Mouse (Mus musculus) E14TG2a.4 (cell line): ENCODE results near the gene Fam83e.

Experiments
- H3K27me3 ChIP-seq: 2 replicates; pipeline ENCODE4 v1.6.1; 2014; ENCODE audit warnings: low read length, control low read depth; ENCODE audit not compliant: insufficient read depth
- H3K36me3 ChIP-seq: 2 replicates; pipeline ENCODE4 v1.6.1; 2014; ENCODE audit warnings: low read length, control low read depth; ENCODE audit not compliant: insufficient read depth
- H3K4me1 ChIP-seq: replicated peaks from 2 replicates; pipeline ENCODE4 v1.6.1; 2014; ENCODE audit warnings: low read depth, low read length, control low read depth
- H3K4me3 ChIP-seq: replicated peaks from 2 replicates; pipeline ENCODE4 v1.5.1; 2014; ENCODE audit warnings: mild to moderate bottlenecking, low read length
- H3K9me3 ChIP-seq: 2 replicates; pipeline ENCODE4 v1.6.1; 2014; ENCODE audit warnings: low read length, control low read depth
- CTCF ChIP-seq: conservative IDR thresholded peaks from 2 replicates; pipeline ENCODE4 v1.5.1; 2014; ENCODE audit warnings: low read length
- NANOG ChIP-seq: IDR thresholded peaks from 2 replicates; pipeline ENCODE4 v1.6.1; 2014; ENCODE audit warnings: borderline replicate concordance, low read length, mixed read lengths
- POU5F1 ChIP-seq: IDR thresholded peaks from 2 replicates; pipeline ENCODE4 v1.6.1; 2014; ENCODE audit warnings: low read length, borderline replicate concordance

The Fam83e gene

GRCm38 (mm10) chr7:45726419-45726818, 5.4 kb downstream of the Fam83e start:
- Histone ChIP-seq H3K36me3 (peaks cover 63% of the 10 kb centered on the region), H3K9me3 (no peaks in the 10 kb centered on the region), H3K4me3 (no peak overlapping the region), H3K27me3 (no peaks in the 10 kb centered on the region), H3K4me1 (peaks cover 68% of the 10 kb centered on the region)
- TF ChIP-seq POU5F1 = no peak
- no peak for TF ChIP-seq CTCF
- no peak for TF ChIP-seq NANOG

DNA sequence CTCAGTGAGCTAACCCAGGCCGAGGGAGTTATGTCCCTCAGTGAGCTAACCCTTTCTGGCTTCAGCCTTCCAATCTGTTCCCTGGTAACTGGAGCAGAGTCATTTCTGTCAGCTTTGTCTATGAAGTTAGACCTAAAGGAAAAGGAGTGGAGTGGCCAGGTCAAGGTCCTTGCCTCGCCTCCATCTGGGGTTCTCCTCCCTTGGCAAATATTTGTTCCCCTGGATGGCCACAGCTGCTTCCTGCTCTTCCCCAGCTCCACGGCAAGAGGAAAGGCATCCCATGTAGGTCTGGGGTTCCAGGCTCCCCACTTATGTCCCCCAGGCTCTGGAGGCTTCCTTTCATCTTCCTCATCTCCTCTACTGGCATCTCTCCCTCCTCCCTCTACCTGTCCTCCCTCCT, 6.6 kb downstream of the Fam83e start:
- H3K4me1 ChIP-seq = peaks cover 65% of the 10 kb centered on the region
- peaks cover 51% of the 10 kb centered on the region for H3K36me3 ChIP-seq
- H3K27me3 ChIP-seq = no peaks in the 10 kb centered on the region
- TF ChIP-seq NANOG = no peak
- no peak for TF ChIP-seq POU5F1
- no peak for TF ChIP-seq CTCF
- no peak overlapping the region for H3K4me3 ChIP-seq
- no peaks in the 10 kb centered on the region for H3K9me3 ChIP-seq

DNA sequence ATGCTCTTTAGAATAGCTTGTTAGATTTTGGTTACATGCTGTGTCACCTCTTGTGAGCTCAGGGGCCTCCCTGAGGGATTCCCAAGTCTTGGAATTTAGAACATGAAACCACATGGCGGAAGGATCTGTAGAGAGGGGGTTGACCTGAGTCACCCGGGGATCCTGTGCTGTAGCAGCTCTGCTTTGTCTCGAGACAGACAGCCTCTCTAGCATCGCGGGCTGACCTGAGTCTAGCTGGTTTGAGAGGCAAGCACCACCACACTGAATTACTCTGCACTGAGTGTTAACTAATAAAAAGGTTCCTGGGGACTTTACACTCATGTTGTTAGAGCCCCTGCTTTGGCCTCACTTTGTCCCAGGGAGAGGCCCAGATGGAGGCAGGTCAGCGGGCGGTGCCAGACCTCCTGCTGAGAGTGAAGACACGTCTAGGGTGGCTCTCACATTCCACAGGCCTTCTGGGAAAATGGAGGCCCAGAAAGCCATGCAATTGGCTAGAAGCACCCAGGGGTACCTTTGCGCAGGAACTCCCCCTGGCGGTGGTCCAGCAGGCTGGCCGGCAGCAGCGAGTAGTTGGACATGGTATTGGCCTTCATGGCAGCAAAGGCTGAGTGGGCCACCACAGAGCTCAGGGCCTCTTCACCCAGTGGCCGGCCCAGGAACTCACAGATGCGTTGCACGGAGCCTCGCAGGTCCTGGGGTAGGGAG, 9.9 kb downstream of the Fam83e start:
- TF ChIP-seq POU5F1 = no peak
- TF ChIP-seq CTCF = peak; percentile 76
- TF ChIP-seq NANOG = no peak
- Histone ChIP-seq H3K9me3 (no peaks in the 10 kb centered on the region), H3K4me1 (peaks cover 57% of the 10 kb centered on the region), H3K36me3 (peaks cover 26% of the 10 kb centered on the region), H3K4me3 (no peak overlapping the region), H3K27me3 (no peaks in the 10 kb centered on the region)

GRCm38 (mm10) chr7:45733477-45733876, 12.5 kb downstream of the Fam83e start:
- H3K27me3 ChIP-seq = no peaks in the 10 kb centered on the region
- no peak for TF ChIP-seq CTCF
- TF ChIP-seq NANOG = no peak
- TF ChIP-seq POU5F1 = no peak
- H3K9me3 ChIP-seq = no peaks in the 10 kb centered on the region
- H3K4me3 ChIP-seq = no peak overlapping the region
- H3K4me1 ChIP-seq = peaks cover 55% of the 10 kb centered on the region
- peaks cover 12% of the 10 kb centered on the region for H3K36me3 ChIP-seq

GRCm38 (mm10) chr7:45739162-45739763, 18.3 kb downstream of the Fam83e start:
- Histone ChIP-seq H3K36me3 (no peaks in the 10 kb centered on the region), H3K4me3 (no peak overlapping the region), H3K9me3 (no peaks in the 10 kb centered on the region), H3K4me1 (peaks cover 26% of the 10 kb centered on the region), H3K27me3 (no peaks in the 10 kb centered on the region)
- TF ChIP-seq NANOG (no peak), POU5F1 (no peak), CTCF (peak; percentile 20; the same call in 1 of the 2 replicates)

DNA sequence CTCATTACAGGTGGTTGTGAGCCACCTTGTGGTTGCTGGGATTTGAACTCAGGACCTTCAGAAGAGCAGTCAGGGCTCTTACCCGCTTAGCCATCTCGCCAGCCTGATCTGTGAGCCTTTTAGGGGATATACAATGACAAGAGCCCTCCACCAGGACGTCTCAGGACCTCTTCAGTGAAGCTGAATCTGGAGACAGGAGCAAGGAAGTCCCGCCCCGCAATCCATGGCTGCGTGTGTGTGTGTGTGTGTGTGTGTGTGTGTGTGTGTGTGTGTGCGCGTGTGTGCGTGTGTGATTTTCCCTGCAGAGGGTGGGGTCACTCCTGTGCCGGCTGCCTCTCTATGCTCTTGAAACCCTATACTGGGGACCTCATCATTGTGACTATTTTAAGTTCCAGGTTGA, 18.8 kb downstream of the Fam83e start:
- no peak for TF ChIP-seq NANOG
- TF ChIP-seq POU5F1 = no peak
- TF ChIP-seq CTCF = no peak
- Histone ChIP-seq H3K36me3 (no peaks in the 10 kb centered on the region), H3K9me3 (no peaks in the 10 kb centered on the region), H3K4me1 (peaks cover 24% of the 10 kb centered on the region), H3K4me3 (no peak overlapping the region), H3K27me3 (no peaks in the 10 kb centered on the region)

DNA sequence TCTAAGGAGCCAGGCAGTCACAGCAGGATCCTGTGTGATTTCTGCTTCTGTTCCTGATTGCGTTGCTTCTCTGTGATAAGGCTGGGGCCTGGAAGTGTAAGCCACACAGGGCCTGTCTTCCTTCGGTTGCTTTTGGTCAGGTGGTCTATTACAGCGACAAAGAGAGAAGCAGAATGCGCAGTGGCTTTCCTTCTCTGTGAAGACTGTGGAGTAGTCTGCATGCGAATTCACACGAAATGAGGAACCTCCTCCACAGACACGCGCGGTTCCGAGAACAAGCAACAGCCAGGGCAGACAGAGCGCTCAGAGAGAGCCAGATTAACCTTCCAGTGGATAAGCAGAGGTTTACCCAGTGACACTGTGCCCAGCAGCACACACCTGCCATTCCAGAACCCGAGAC, 20.3 kb downstream of the Fam83e start:
- H3K4me1 ChIP-seq = peaks cover 15% of the 10 kb centered on the region
- H3K27me3 ChIP-seq = no peaks in the 10 kb centered on the region
- TF ChIP-seq CTCF (no peak), NANOG (no peak)
- H3K9me3 ChIP-seq = no peaks in the 10 kb centered on the region
- no peak overlapping the region for H3K4me3 ChIP-seq
- no peaks in the 10 kb centered on the region for H3K36me3 ChIP-seq

DNA sequence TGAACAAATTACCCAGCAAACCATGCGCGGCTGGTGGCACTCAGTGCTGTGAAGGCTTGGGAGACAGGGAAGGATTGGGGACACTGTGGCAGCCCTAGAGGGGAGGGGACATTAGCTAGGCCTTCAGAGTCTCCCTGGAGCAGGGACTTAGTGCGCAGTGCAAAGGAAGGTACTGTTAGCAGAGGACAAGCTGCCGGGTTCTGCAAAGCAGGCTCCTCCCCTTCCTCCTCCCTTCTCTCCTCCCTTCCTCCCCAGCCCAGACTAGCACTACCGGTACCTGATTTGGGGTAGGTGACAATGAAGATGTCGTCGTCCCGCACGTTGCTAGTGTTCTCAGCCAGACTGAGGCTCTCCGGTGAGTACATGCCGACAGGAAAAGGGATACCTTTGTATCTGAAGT, 20.8 kb downstream of the Fam83e start:
- TF ChIP-seq NANOG (no peak), POU5F1 (no peak), CTCF (no peak)
- peaks cover 17% of the 10 kb centered on the region for H3K4me1 ChIP-seq
- no peaks in the 10 kb centered on the region for H3K9me3 ChIP-seq
- H3K36me3 ChIP-seq = no peaks in the 10 kb centered on the region
- H3K4me3 ChIP-seq = no peak overlapping the region
- H3K27me3 ChIP-seq = no peaks in the 10 kb centered on the region

DNA sequence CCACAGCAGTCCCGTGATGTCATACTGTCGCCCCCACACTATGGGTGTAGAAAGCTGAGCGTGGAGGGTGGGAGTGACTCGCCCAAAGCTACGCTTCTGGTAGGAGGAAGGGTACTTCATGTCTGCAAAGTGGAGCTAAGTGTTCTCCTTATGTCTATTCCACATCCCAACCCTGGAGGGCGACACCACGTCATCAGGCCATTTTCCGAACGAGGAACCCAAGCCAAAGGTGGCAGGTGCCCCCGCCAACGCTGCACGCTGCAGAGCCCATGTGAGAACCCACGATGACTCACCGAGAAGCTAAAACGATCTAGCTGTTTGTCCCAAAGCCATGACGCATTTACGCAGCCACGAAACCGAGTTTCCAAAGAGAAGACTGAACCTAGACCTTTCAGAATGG, 21.3 kb downstream of the Fam83e start:
- H3K9me3 ChIP-seq = no peaks in the 10 kb centered on the region
- H3K4me1 ChIP-seq = peaks cover 23% of the 10 kb centered on the region
- TF ChIP-seq CTCF = no peak; the same call in 1 of the 2 replicates
- no peak for TF ChIP-seq POU5F1
- TF ChIP-seq NANOG = no peak
- H3K4me3 ChIP-seq = peak overlapping the region; percentile 51
- no peaks in the 10 kb centered on the region for H3K27me3 ChIP-seq
- no peaks in the 10 kb centered on the region for H3K36me3 ChIP-seq
